Mouse (Mus musculus) right cerebral cortex, postnatal 25 days (tissue): Measurements from ENCODE around the gene E330009J07Rik.
A peak's percentile ranks its signal among the peaks of the same experiment; 100 is the strongest.

Source experiments
- DNase-seq: peaks from one replicate; pipeline ENCODE4 v3.0.0; 2022

Gene E330009J07Rik

DNA sequence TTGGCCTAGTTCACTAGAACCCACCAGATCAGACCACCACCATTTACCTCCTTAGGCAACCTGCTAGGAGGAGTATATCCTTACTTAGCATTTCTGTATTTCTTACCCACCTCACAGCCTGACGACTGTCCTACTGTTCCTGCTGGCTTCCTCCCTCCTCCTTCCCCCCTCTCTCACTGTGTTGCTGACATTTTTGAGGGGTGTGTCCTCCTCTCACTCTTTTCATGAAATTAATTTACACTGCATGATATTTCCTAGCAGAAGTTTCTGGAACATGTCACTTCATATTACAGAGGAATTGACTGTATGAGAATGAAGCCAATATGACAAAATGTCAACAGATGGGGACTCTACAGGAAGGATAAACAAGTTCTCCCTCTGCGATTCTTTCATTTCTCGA, 7.2 kb downstream of the E330009J07Rik start:
- no peak for DNase-seq

DNA sequence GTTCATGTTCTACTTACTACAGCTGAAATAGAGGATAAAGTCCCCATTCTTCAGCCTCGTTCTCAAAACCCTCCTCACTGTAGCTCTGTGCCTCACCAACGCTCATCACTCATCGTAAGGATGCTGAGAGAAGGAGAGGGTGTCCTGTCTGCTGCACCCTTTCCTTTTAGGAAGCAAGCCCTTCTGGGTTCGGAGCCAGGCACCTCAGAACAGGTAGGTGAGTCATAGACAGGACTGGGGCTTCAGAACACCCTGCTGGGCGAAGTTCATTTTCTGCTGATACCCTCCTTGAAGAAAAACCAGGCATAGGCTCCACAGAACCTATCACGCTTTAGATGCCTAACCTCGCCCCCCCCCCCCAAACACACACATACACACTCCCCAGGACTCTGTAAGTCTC, 8.5 kb downstream of the E330009J07Rik start:
- DNase-seq: no peak

DNA sequence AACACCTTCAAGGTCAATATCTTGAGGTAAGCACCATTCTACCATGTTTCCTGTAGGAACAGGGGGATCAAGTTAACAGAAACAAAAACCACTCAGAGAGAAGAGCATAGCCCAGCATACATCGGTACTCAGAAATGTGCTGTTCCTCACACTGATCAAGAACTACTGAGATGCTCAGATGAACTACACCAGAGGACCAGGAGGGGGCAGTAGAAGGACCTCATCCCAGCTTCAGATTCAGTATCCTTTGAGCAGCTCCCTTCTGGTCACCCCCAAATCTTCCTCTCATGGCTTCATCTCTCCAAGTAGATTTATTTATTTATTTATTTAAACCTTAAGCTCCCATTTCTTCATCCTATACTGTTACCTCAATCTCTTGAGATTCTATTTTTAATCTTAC, 12.2 kb downstream of the E330009J07Rik start:
- no peak for DNase-seq

DNA sequence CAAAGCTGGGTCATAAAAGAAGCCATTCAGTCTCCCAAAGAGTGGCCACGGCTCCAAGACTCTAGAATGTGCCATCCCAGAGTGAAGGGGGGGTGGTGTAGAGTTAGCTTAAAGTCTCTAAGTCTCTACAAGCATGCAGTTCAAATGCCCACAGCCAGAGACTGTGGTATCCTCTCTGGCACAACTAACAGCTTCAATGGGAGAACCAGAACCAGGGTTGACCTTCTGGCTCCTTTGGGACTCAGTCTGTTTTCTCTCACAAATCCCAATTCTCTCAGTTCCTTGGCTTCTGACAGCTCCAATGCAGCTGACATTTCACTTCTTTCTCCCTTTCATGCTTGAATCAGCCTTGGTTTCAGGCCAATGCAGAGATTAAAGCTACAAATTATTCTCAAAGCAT, 12.9 kb downstream of the E330009J07Rik start:
- no peak for DNase-seq

DNA sequence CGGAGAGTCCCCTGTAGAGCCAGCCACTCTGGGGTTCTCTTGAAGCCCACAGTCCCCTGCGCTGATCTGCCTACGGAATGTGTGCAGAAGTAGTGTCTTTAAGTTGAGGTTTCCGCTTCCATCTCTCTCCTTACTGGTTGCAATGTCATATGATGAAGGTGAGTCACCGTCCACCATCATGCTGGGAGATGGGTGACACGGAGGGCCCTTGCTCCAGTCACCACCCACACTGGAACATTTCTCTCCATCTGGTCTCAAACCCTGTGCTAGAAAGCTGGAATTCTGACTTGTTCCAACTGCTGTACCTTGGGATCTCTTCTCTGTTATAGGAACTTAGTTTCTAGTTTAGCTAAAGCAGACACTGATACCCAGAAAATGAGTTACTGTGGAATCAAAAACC, 14.8 kb downstream of the E330009J07Rik start:
- no peak for DNase-seq

DNA sequence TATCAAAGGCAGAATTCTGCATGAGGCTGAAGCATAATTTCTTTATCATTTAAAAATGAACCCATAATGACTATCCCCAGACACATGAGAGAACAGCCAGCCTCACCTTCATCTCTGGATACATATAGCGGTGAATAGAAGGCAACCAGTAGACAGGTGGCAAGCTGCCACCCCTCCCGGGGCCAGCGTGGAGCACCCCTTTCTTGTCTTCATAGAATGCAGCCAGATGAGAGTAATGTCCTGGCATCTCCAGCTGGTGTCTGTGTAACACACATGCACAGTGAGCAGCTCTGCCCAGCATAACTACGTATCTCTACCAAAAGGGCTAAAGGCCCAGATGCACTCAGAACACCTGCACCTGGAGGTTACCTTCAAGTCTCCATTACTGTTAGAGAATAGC, 17.5 kb downstream of the E330009J07Rik start:
- no peak for DNase-seq

DNA sequence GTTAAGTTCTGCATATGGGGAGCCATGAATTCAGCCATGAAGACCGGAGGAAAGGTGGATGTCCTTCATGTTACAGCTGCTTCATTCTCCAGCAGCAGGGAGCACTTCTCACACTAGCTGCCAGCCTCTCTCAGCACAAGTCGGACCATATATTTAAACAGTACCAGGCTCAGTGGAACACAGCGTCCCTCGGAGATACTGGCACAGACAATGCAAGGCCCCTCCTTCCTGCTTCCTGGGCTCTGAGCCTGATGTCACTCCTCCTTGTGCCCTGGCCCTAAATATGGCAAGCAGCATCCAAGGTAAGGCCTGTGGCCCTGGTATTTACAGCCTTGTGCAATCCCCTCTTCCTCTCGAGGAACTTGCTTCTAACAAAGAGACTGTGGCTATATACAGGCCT, 20.1 kb downstream of the E330009J07Rik start:
- no peak for DNase-seq

DNA sequence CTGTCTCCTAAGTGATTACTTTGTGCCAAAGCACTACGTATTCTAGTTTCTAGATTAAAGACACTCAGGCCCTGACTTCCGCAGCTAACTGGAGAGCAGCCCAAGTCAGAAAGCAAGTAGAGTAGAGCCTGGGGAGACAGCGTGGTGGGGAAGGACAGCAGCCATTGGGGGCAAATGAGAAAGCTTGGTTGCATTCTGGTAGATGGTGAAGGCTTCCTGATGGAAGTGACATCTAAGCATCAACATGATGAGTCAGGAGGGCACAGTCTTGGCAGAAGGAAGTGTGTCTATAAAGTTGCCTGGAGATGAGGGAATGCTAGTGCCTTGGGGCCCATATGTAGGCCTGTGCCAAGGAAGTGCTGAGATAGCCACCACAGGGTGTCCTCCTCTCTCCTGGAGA, 22.4 kb downstream of the E330009J07Rik start:
- DNase-seq: no peak

DNA sequence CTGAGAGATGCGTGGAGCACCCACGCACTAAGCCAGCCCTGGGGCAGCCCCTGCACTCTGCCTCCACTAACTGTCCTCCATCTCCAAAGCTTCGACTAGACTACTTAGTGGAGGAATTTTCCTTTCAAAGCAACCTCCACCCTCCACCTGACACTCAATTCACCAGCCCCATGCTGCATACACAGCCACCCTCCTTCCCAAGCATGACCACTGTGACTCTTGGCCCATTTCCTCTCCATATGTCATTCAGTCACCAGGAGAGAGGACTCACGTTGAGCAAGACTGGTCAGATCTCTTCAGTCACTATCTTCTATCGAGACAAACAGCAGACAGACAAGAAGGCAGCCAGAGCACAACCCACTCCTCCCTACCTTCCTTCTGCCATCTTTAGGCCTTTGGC, 22.9 kb downstream of the E330009J07Rik start:
- DNase-seq: no peak

DNA sequence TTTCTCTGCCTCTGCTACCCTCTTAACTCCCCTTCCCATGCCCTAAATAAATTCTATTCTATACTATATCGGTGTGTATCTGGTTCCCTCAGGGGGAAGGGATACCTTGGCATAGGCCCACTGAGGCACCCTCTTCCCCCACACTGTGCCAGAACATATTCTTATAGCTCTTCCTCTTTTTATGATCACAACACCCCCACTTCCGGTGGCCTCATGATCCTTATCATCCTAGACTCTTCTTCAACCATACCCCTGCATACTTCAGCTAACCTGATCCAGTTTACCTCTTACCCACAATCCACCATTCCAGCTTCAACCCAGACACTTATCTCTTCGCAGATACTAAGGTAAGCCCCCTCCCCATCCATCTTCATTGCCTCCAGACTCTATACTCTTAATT, 24.9 kb downstream of the E330009J07Rik start:
- no peak for DNase-seq

DNA sequence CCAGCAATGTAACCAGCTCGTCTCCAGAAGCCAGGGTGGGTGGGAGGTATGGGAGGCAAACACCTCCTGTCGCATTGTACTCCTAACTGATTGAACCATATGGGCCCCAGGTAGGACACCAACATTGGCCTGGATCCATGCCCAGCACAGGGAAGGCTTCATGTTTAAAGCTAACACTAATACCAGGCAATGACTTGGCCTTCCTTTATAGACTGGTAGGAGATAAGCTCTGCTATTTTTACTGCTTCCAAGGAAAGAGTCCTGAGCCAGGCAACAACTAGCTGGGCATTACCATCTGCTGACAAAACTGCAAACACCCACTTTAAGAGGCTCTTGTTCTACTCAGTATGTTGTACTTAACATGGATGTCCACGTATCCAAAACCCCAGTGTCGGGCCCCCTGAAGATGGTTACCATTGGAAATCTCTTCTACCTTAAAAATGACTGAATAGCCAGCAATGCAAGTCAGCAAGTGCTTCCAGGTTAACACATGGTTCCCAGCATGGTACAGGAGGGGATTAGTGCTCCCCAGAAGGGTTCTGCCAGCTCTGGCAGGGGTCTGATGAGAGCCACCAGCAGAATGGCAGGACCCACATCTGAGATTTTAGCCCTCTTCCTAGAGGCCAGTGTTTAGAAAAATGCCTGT, 32.2 kb downstream of the E330009J07Rik start:
- DNase-seq: peak; percentile 44

DNA sequence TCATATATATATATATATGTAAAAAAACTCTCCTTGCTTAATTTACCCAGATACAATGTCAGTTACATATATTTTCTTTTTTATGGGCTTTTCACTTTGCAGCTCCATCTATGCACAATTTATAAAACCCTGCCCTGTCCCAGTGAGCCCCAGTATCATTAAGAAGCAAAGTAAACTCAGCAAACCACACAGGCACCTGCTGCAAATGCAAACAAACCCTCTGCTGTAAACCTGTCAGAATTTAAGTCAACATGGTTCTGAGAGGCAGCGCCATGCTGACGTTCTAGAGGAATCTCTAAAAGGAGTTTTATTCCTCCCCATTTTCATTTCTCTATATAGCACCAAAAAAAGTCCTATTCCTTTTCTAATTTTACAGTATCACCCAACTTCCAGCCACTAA, 33.9 kb downstream of the E330009J07Rik start:
- no peak for DNase-seq

DNA sequence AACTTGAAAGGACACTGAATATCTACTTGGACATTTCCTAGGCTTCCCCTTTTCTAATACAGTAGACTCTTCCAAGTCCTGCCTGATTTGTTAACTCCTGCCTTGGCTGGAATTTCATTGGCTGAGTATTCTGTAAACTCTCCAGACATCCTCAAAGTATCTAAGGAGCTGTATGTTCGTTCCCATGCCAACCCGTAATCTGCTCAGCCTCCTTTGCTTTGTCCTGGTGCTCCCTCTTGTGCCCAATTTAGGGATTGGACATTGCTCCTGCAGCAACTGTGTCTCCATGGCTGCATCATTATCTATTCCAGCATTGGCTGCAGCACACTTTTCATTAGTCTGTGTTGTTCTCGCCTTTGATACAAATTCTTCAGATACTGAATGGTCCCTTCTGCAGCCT, 42.7 kb downstream of the E330009J07Rik start:
- peak; percentile 84 for DNase-seq

DNA sequence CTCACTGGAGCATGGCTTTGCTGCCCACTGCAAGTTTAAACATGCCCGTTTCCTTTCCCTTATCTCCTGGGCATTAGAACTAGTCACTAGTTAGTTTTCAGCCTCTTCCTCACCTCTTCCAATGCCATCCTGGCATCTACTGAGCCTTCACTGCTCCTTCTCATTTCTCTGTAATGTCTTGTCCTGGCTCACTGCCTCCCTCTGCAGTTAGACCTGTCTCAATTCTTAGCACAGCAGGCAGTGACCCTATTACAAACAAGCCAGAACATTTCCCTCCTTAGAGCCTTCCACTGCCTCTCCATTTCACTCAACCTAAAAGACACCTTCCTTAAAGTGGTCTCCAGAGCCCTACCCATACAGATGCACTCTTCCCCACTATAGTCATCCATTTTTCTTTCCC, 45.0 kb downstream of the E330009J07Rik start:
- no peak for DNase-seq

DNA sequence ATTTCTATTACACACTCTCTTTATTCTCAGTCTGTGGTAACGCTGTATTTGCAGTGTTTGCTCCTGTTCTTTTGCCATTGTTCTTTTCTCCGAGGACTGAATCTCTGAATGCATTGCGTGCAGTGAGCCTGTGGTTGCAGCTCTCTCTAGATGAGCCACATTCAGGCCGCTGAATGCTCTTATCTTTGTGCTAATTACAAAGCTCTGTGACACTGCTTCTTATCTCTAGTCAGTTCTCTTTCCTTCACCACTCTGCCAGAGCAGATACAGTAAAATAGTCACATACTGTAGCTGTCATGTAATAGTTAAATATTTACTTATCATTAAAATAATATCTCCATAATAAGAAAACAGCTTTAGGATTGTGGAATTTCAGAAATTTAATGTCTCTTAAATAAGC, 47.3 kb downstream of the E330009J07Rik start:
- DNase-seq: no peak

DNA sequence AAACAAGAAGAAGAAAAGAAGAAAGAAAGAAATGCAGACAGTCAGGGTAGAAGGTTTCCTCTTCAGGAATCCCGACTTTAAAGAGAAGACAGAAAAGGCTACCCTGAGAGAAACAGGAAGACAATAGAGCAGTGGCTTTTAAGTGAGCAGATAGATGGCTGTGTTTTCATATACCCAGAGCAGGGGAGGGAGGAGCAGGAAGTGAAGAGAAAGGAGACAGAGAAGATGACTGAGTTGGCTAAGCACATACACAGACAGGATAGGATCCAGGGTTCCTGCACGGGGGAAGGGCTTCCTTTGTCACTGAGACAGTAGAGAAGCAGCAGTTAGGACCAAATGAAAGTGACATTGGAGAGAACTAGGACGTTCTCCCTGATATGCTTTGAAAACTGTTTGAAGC, 50.3 kb downstream of the E330009J07Rik start:
- DNase-seq: no peak

DNA sequence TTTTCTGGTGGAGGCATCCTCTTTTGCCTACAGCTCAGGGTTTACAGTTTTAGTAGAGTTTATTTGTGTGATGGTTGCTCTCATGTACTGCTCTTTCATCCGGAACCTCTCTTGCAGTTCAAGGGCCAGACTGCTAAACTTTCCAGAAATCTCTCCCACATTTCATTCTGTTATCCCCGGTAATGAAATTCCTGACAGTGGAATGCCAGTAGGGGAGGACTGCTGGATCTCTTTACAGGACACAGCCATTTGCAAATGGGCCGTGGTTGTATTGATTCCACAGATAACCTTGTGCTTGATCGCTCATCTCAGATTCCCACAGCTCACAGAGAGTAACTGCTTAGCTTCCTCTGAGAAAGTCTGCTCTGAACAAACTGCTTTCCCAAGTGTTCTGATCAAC, 54.0 kb downstream of the E330009J07Rik start:
- DNase-seq: no peak

DNA sequence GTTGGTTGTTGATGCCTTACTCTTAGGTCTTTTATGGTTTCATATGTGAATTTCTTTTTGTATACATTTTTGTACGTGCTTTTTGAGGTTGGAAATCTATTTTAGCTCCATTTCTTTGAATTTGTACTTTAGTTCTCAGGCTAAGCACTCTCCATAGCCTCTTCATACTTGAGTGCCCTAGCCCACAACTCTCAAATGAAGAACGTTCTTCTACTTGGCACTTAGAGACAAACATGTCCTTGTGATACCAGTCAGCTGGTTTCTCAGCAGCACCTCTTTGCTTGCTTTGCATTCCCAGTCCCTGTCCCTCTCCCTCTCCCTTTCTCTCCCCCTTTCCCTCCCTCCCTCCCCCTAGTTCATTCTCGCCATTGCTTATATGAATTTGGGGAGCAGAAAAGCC, 55.8 kb downstream of the E330009J07Rik start:
- no peak for DNase-seq

DNA sequence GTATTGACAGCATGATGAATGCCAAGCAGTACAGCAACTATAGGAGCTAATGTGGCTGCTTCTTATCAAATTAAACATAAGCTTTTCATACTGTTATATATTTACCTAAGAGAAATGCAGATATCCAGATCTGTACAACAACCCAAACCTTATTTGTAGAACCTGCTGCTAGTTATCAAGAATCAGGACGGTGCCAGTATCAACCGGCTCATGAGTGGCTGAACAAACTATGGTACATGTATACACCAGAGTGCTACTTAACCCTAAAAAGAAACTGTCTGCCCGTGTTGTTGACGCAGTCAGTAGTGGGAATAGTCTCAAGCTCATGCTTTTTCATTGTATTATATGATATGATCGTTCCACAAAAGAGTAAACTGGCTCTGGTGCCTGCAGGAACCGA, 64.9 kb downstream of the E330009J07Rik start:
- no peak for DNase-seq

DNA sequence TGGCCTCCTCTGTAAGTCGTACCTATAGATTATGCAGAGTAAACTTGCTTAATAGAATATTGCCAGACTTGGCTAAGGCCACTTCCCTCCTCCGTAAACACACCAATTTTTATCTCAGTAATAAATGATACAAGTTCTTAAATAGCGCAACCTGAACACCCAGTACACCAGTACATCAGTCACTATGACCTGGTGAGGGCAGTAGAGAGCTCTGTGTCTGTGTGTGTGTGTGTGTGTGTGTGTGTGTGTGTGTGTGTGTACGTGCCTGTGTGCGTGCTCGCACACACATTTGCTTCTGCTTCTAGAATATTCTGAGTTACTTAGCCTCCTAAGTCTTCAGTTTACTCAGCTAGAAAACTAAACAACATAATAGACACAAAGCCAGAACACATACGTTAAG, 82.6 kb downstream of the E330009J07Rik start:
- DNase-seq: no peak
